Mouse (Mus musculus): Measurements from ENCODE around the gene Fam214a. TPM values are rescaled to one million over a fixed set of nuclear protein-coding genes. Genes with fewer than 3 reads are reported as not detected.
A peak's percentile ranks its signal among the peaks of the same experiment; 100 is the strongest.

Gene Fam214a
- polyA plus RNA-seq, 1 experiment: 2.9 TPM

GRCm38 (mm10) chr9:74952106-74952505, 578 bp upstream of the Fam214a start:
- WGBS: 45% methylated on average over 5 of the region's 5 CpGs
- peak overlapping the region; percentile 68 for H3K27ac ChIP-seq (ENCODE audit: insufficient read depth, low read depth, low read length)
- 0 out of 2 replicates have a peak, but pooled peaks cover 2% of the 10 kb centered on the region for H3K4me1 ChIP-seq (ENCODE audit: control insufficient read depth, insufficient read depth, insufficient read length, low read length)
- peak overlapping the region; percentile 72 for H3K4me3 ChIP-seq (ENCODE audit: low read depth, low read length)
- TF ChIP-seq CTCF (IDR thresholded peaks at IDR 0.05; ENCODE audit: extremely low read depth, insufficient read length, insufficient replicate concordance, low read depth, low read length) (no peak), POLR2A (IDR thresholded peaks at IDR 0.05; ENCODE audit: low read depth, low read length) (no peak)
- H3K36me3 ChIP-seq (ENCODE audit: control insufficient read depth, insufficient read depth, low read length): no peaks in the 10 kb centered on the region
- no peaks in the 10 kb centered on the region for H3K27me3 ChIP-seq (ENCODE audit: control insufficient read depth, insufficient read depth, low read length)

GRCm38 (mm10) chr9:74953265-74953958, 728 bp downstream of the Fam214a start:
- peak; percentile 27; the same call in 1 of the 2 replicates for TF ChIP-seq POLR2A (IDR thresholded peaks at IDR 0.05; ENCODE audit: low read depth, low read length)
- TF ChIP-seq CTCF (IDR thresholded peaks at IDR 0.05; ENCODE audit: extremely low read depth, insufficient read length, insufficient replicate concordance, low read depth, low read length): peak; percentile 35; the same call in 1 of the 2 replicates
- Histone ChIP-seq H3K36me3 (ENCODE audit: control insufficient read depth, insufficient read depth, low read length) (no peaks in the 10 kb centered on the region), H3K27me3 (ENCODE audit: control insufficient read depth, insufficient read depth, low read length) (no peaks in the 10 kb centered on the region), H3K27ac (ENCODE audit: insufficient read depth, low read depth, low read length) (peak overlapping the region; percentile 68), H3K4me1 (ENCODE audit: control insufficient read depth, insufficient read depth, insufficient read length, low read length) (0 out of 2 replicates have a peak, but pooled peaks cover 2% of the 10 kb centered on the region), H3K4me3 (ENCODE audit: low read depth, low read length) (peak overlapping the region; percentile 72)
- 4% methylated on average over 31 of the region's 31 CpGs for WGBS

GRCm38 (mm10) chr9:74953959-74954279, 1.2 kb downstream of the Fam214a start:
- Histone ChIP-seq H3K27ac (ENCODE audit: insufficient read depth, low read depth, low read length) (peak overlapping the region; percentile 49; the same call in 1 of the 2 replicates), H3K27me3 (ENCODE audit: control insufficient read depth, insufficient read depth, low read length) (no peaks in the 10 kb centered on the region), H3K4me3 (ENCODE audit: low read depth, low read length) (peak overlapping the region; percentile 72; the same call in 1 of the 2 replicates), H3K4me1 (ENCODE audit: control insufficient read depth, insufficient read depth, insufficient read length, low read length) (0 out of 2 replicates have a peak, but pooled peaks cover 2% of the 10 kb centered on the region), H3K36me3 (ENCODE audit: control insufficient read depth, insufficient read depth, low read length) (no peaks in the 10 kb centered on the region)
- TF ChIP-seq CTCF (IDR thresholded peaks at IDR 0.05; ENCODE audit: extremely low read depth, insufficient read length, insufficient replicate concordance, low read depth, low read length): no peak
- TF ChIP-seq POLR2A (IDR thresholded peaks at IDR 0.05; ENCODE audit: low read depth, low read length): no peak
- 50% methylated on average over 2 of the region's 2 CpGs for WGBS

- Histone ChIP-seq H3K27me3 (ENCODE audit: control insufficient read depth, insufficient read depth, low read length) (no peaks in the 10 kb centered on the region), H3K36me3 (ENCODE audit: control insufficient read depth, insufficient read depth, low read length) (no peaks in the 10 kb centered on the region), H3K27ac (ENCODE audit: insufficient read depth, low read depth, low read length) (no peak overlapping the region), H3K4me1 (ENCODE audit: control insufficient read depth, insufficient read depth, insufficient read length, low read length) (0 out of 2 replicates have a peak, but pooled peaks cover 2% of the 10 kb centered on the region), H3K4me3 (ENCODE audit: low read depth, low read length) (no peak overlapping the region)
- 81% methylated on average over 2 of the region's 2 CpGs for WGBS
- TF ChIP-seq POLR2A (IDR thresholded peaks at IDR 0.05; ENCODE audit: low read depth, low read length): no peak
- TF ChIP-seq CTCF (IDR thresholded peaks at IDR 0.05; ENCODE audit: extremely low read depth, insufficient read length, insufficient replicate concordance, low read depth, low read length): no peak
Observed at GRCm38 (mm10) chr9:74954387-74954786, 1.7 kb downstream of the Fam214a start.

- Histone ChIP-seq H3K4me1 (ENCODE audit: control insufficient read depth, insufficient read depth, insufficient read length, low read length) (no peaks in the 10 kb centered on the region), H3K36me3 (ENCODE audit: control insufficient read depth, insufficient read depth, low read length) (no peaks in the 10 kb centered on the region), H3K4me3 (ENCODE audit: low read depth, low read length) (no peak overlapping the region), H3K27ac (ENCODE audit: insufficient read depth, low read depth, low read length) (no peak overlapping the region), H3K27me3 (ENCODE audit: control insufficient read depth, insufficient read depth, low read length) (no peaks in the 10 kb centered on the region)
- WGBS: 82% methylated on average over 6 of the region's 6 CpGs
- TF ChIP-seq CTCF (IDR thresholded peaks at IDR 0.05; ENCODE audit: extremely low read depth, insufficient read length, insufficient replicate concordance, low read depth, low read length) (no peak), POLR2A (IDR thresholded peaks at IDR 0.05; ENCODE audit: low read depth, low read length) (no peak)
Observed at GRCm38 (mm10) chr9:74960630-74961029, 7.9 kb downstream of the Fam214a start.

- no peaks in the 10 kb centered on the region for H3K36me3 ChIP-seq (ENCODE audit: control insufficient read depth, insufficient read depth, low read length)
- no peak for TF ChIP-seq POLR2A (IDR thresholded peaks at IDR 0.05; ENCODE audit: low read depth, low read length)
- no peak for TF ChIP-seq CTCF (IDR thresholded peaks at IDR 0.05; ENCODE audit: extremely low read depth, insufficient read length, insufficient replicate concordance, low read depth, low read length)
- 73% methylated on average over 14 of the region's 14 CpGs for WGBS
- no peak overlapping the region for H3K4me3 ChIP-seq (ENCODE audit: low read depth, low read length)
- no peaks in the 10 kb centered on the region for H3K27me3 ChIP-seq (ENCODE audit: control insufficient read depth, insufficient read depth, low read length)
- H3K27ac ChIP-seq (ENCODE audit: insufficient read depth, low read depth, low read length): no peak overlapping the region
- no peaks in the 10 kb centered on the region for H3K4me1 ChIP-seq (ENCODE audit: control insufficient read depth, insufficient read depth, insufficient read length, low read length)
Observed at GRCm38 (mm10) chr9:74961073-74961575, 8.4 kb downstream of the Fam214a start.

- TF ChIP-seq CTCF (IDR thresholded peaks at IDR 0.05; ENCODE audit: extremely low read depth, insufficient read length, insufficient replicate concordance, low read depth, low read length) (no peak), POLR2A (IDR thresholded peaks at IDR 0.05; ENCODE audit: low read depth, low read length) (no peak)
- Histone ChIP-seq H3K36me3 (ENCODE audit: control insufficient read depth, insufficient read depth, low read length) (no peaks in the 10 kb centered on the region), H3K4me1 (ENCODE audit: control insufficient read depth, insufficient read depth, insufficient read length, low read length) (no peaks in the 10 kb centered on the region), H3K27me3 (ENCODE audit: control insufficient read depth, insufficient read depth, low read length) (no peaks in the 10 kb centered on the region), H3K27ac (ENCODE audit: insufficient read depth, low read depth, low read length) (no peak overlapping the region), H3K4me3 (ENCODE audit: low read depth, low read length) (no peak overlapping the region)
- WGBS: 78% methylated on average over 2 of the region's 2 CpGs
Observed at GRCm38 (mm10) chr9:74963953-74964352, 11.3 kb downstream of the Fam214a start.

Measured in small intestine, adult 2 months (tissue).